ENCODE assay signal across 8 mouse cellular contexts in genomic region chr5:119712679-119713246, GRCm38 (mm10). TPM values are rescaled to one million over a fixed set of nuclear protein-coding genes. Genes with fewer than 3 reads are reported as not detected.
DNase-seq lines count a peak whose midpoint lies in the region; ATAC-seq and TF ChIP-seq lines count a peak whose summit lies in the region.

No protein-coding gene starts in this region.

- H3K27ac ChIP-seq in forebrain, postnatal 0 days (ENCODE audit: low read depth, low read length), result no peak overlapping the region

- no peak overlapping the region for H3K4me3 ChIP-seq in forebrain, postnatal 0 days (ENCODE audit: low read depth, low read length)

- no peak overlapping the region for H3K9ac ChIP-seq in forebrain, postnatal 0 days

- 8% methylated on average over 22 of the region's 22 CpGs for WGBS in forebrain, postnatal 0 days

- H3K9me3 ChIP-seq in forebrain, postnatal 0 days (ENCODE audit: low read length), result no peaks in the 10 kb centered on the region

- peak; percentile 94 for TF ChIP-seq CTCF in forebrain, postnatal 0 days (IDR thresholded peaks at IDR 0.05; ENCODE audit: low read depth)

- peaks cover 34% of the 10 kb centered on the region for H3K27me3 ChIP-seq in forebrain, postnatal 0 days (ENCODE audit: insufficient read depth, low read length)

- no peaks in the 10 kb centered on the region for H3K36me3 ChIP-seq in forebrain, postnatal 0 days (ENCODE audit: insufficient read depth)

- peak; percentile 92 for DNase-seq in ES-CJ7 (ENCODE audit: low read depth, low spot score)
- DNase-seq in forebrain, postnatal 0 days, result peak; percentile 84
- peak; percentile 88 for DNase-seq in heart, postnatal 4 days
- DNase-seq in layer of hippocampus, postnatal 14 days (ENCODE audit: low spot score in 2 of 2), result peak; percentile 52 to 64
- DNase-seq in lung, postnatal 10 days, result peak; percentile 89
- peak; percentile 82 for DNase-seq in retina, postnatal 1 day
- peak; percentile 41 to 53 for DNase-seq in thymus, postnatal 36 days

- peak overlapping the region; percentile 24; the same call in 1 of the 2 replicates for H3K4me2 ChIP-seq in forebrain, postnatal 0 days (ENCODE audit: low read depth)

- no peaks in the 10 kb centered on the region for H3K4me1 ChIP-seq in forebrain, postnatal 0 days (ENCODE audit: insufficient read depth)

- ATAC-seq in cerebellum, adult (ENCODE audit: insufficient number of reproducible peaks, low FRiP score, low TSS enrichment), result peak; percentile 52; the same call in 1 of the 2 replicates
- ATAC-seq in forebrain, postnatal 0 days, result peak; percentile 56

RNA-seq across cellular contexts. Expression of gene Tbx3, which starts 42.3 kb away (rescaled TPM):
- total RNA-seq in forebrain, postnatal 0 days (2014; rRNA removed), result 1.5 and 2.9 TPM in 2 replicates
- polyA plus RNA-seq in forebrain, postnatal 0 days (2015; fragmentation: Nextera tagmentation; extraction: Ambion mirVana), result 1.2 and 1.7 TPM in 2 replicates
- 10 to 100 TPM; 14.4 to 15.8 TPM for total RNA-seq in heart, postnatal 4 days (2021)
- 1 to 10 TPM; 3.1 to 3.9 TPM for total RNA-seq in layer of hippocampus, postnatal 14 days (2021)
